Mouse (Mus musculus): ENCODE results near the gene 4931428F04Rik. TPM values are rescaled to one million over a fixed set of nuclear protein-coding genes. Genes with fewer than 3 reads are reported as not detected.
"Not testable (repeated sequence)": the region's sequence is repeated elsewhere in the genome, so short reads cannot be mapped to it uniquely, and the experiment has no call there.

Gene 4931428F04Rik
- polyA plus RNA-seq, 1 experiment from 2014 or later: 6.7 TPM

DNA sequence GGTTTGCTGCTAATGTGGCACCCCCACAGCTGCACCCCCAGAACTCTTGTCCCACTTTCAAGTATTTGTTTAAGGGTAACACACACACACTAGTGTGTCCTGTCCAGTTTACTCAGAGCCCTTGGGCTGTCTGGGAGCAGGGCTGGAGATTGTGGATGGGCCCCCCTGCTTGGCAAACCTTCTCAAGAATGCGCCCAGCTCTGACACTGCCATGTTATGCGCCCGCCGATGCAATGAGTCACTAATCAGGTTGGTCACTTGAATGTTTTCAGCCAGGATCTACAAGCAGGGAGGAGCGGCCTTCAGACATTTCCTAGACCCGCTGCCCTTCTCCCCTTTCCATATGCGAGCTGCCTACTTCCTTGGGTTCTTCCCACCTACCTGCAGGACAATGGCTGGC lies 2.8 kb upstream of the 4931428F04Rik start:
- Histone ChIP-seq H3K36me3 (ENCODE audit: control insufficient read depth, insufficient read depth) (no peaks in the 10 kb centered on the region), H3K27me3 (ENCODE audit: control insufficient read depth, insufficient read depth, low read length) (peaks cover 6% of the 10 kb centered on the region; the same call in 1 of the 2 replicates), H3K4me1 (ENCODE audit: control insufficient read depth, insufficient read depth, low read length) (peaks cover 22% of the 10 kb centered on the region), H3K9ac (ENCODE audit: low read length) (no peak overlapping the region), H3K4me2 (ENCODE audit: low read depth, low read length) (no peak overlapping the region), H3K9me3 (replicated peaks; ENCODE audit: control insufficient read depth, low read length) (no peaks in the 10 kb centered on the region), H3K27ac (ENCODE audit: low read length) (no peak overlapping the region), H3K4me3 (ENCODE audit: low read length) (no peak overlapping the region)
- ATAC-seq (replicated peaks; ENCODE audit: extremely low read depth, insufficient read depth, low FRiP score): no peak
- 65% methylated on average over 7 of the region's 7 CpGs for WGBS

GRCm38 (mm10) chr8:105291802-105292201 lies 2.1 kb upstream of the 4931428F04Rik start:
- H3K27me3 ChIP-seq (ENCODE audit: control insufficient read depth, insufficient read depth, low read length); H3K27ac ChIP-seq (ENCODE audit: low read length); H3K36me3 ChIP-seq (ENCODE audit: control insufficient read depth, insufficient read depth); H3K9me3 ChIP-seq (replicated peaks; ENCODE audit: control insufficient read depth, low read length); H3K4me3 ChIP-seq (ENCODE audit: low read length); H3K9ac ChIP-seq (ENCODE audit: low read length); H3K4me2 ChIP-seq (ENCODE audit: low read depth, low read length); ATAC-seq (replicated peaks; ENCODE audit: extremely low read depth, insufficient read depth, low FRiP score): not testable (repeated sequence)
- peaks cover 18% of the 10 kb centered on the region for H3K4me1 ChIP-seq (ENCODE audit: control insufficient read depth, insufficient read depth, low read length)
- 62% methylated on average over 3 of the region's 3 CpGs for WGBS

- not testable (repeated sequence) for ATAC-seq (replicated peaks; ENCODE audit: extremely low read depth, insufficient read depth, low FRiP score); H3K4me3 ChIP-seq (ENCODE audit: low read length); H3K27me3 ChIP-seq (ENCODE audit: control insufficient read depth, insufficient read depth, low read length); H3K9ac ChIP-seq (ENCODE audit: low read length); H3K4me2 ChIP-seq (ENCODE audit: low read depth, low read length); H3K9me3 ChIP-seq (replicated peaks; ENCODE audit: control insufficient read depth, low read length); H3K36me3 ChIP-seq (ENCODE audit: control insufficient read depth, insufficient read depth); H3K27ac ChIP-seq (ENCODE audit: low read length)
- H3K4me1 ChIP-seq (ENCODE audit: control insufficient read depth, insufficient read depth, low read length): peaks cover 14% of the 10 kb centered on the region
- WGBS: 76% methylated on average over 8 of the region's 8 CpGs
These were observed 1.7 kb upstream of the 4931428F04Rik start for GRCm38 (mm10) chr8:105291364-105291763.

- Histone ChIP-seq H3K4me3 (ENCODE audit: low read length) (peak overlapping the region; percentile 22), H3K4me2 (ENCODE audit: low read depth, low read length) (peak overlapping the region; percentile 89), H3K36me3 (ENCODE audit: control insufficient read depth, insufficient read depth) (no peaks in the 10 kb centered on the region), H3K4me1 (ENCODE audit: control insufficient read depth, insufficient read depth, low read length) (peaks cover 14% of the 10 kb centered on the region), H3K27me3 (ENCODE audit: control insufficient read depth, insufficient read depth, low read length) (peaks cover 6% of the 10 kb centered on the region; the same call in 1 of the 2 replicates), H3K9me3 (replicated peaks; ENCODE audit: control insufficient read depth, low read length) (no peaks in the 10 kb centered on the region), H3K27ac (ENCODE audit: low read length) (no peak overlapping the region), H3K9ac (ENCODE audit: low read length) (no peak overlapping the region)
- WGBS: 10% methylated on average over 31 of the region's 31 CpGs
- ATAC-seq (replicated peaks; ENCODE audit: extremely low read depth, insufficient read depth, low FRiP score): no peak
These were observed 1.1 kb upstream of the 4931428F04Rik start for GRCm38 (mm10) chr8:105290554-105291314.

DNA sequence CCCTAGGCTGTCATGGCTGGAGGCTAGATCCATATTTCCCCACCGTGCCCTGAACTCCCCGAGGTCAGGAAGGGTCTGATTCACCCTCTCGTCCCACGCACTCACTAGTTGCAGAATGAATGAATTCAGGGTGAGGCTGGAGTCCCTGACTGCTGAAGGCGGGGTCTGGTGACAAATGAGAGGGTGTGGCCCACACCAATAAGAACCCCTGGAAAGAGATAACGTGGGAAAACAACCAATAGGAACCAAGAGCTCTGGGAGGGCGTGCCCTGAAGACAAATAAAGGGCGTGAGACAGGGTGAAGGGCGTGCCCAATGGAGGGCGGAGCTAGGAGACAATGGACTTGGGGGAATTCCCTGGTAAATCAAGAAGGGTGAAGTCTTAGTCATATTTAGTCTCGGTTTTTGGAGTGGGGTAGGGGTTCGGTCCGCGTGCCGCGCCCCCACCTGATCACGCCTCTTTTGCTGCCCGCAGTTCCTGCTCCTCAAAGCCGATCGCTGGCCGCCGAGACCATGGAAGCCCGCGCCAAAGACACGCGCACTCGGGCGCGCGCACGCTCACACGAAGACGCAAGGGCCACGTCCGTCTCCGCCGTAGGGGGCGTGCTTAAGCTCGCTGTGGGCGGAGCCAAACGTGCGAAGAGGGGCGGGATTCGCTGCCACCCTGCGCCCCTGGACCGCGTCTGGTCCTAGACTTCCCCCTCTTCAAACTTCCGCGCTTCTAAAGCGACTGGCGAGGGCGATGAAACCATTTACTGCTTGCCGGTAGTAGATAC lies 519 bp downstream of the 4931428F04Rik start:
- Histone ChIP-seq H3K36me3 (ENCODE audit: control insufficient read depth, insufficient read depth) (no peaks in the 10 kb centered on the region), H3K9me3 (replicated peaks; ENCODE audit: control insufficient read depth, low read length) (no peaks in the 10 kb centered on the region), H3K4me3 (ENCODE audit: low read length) (peak overlapping the region; percentile 65), H3K9ac (ENCODE audit: low read length) (peak overlapping the region; percentile 76), H3K4me2 (ENCODE audit: low read depth, low read length) (peak overlapping the region; percentile 89), H3K27ac (ENCODE audit: low read length) (peak overlapping the region; percentile 80), H3K4me1 (ENCODE audit: control insufficient read depth, insufficient read depth, low read length) (peaks cover 14% of the 10 kb centered on the region), H3K27me3 (ENCODE audit: control insufficient read depth, insufficient read depth, low read length) (peaks cover 6% of the 10 kb centered on the region; the same call in 1 of the 2 replicates)
- WGBS: under 1% methylated on average over 53 of the region's 53 CpGs
- ATAC-seq (replicated peaks; ENCODE audit: extremely low read depth, insufficient read depth, low FRiP score): peak; percentile 88

DNA sequence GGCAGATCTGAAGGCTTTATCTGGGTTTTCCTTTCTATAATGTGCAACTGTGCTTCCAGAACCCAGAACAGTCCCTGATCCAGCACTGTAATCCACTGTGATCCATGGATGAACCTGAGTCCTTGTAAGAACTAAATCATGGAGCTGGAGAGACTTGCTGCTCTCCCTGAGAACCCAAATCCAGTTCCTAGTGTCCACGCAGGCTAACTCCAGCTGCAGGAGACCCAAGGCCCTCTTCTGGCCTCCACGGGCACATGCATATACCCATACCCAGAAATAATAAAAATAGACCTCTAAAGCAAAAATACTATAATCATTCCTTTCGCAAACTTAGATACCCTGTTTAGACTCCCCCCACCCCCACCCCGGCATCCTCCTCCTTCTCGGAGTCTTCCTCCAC lies 1.4 kb downstream of the 4931428F04Rik start:
- no peak overlapping the region for H3K9ac ChIP-seq (ENCODE audit: low read length)
- no peak overlapping the region; the same call in 1 of the 2 replicates for H3K4me2 ChIP-seq (ENCODE audit: low read depth, low read length)
- no peak for ATAC-seq (replicated peaks; ENCODE audit: extremely low read depth, insufficient read depth, low FRiP score)
- no peaks in the 10 kb centered on the region for H3K36me3 ChIP-seq (ENCODE audit: control insufficient read depth, insufficient read depth)
- no peaks in the 10 kb centered on the region for H3K9me3 ChIP-seq (replicated peaks; ENCODE audit: control insufficient read depth, low read length)
- H3K27me3 ChIP-seq (ENCODE audit: control insufficient read depth, insufficient read depth, low read length): peaks cover 6% of the 10 kb centered on the region; the same call in 1 of the 2 replicates
- H3K27ac ChIP-seq (ENCODE audit: low read length): no peak overlapping the region
- H3K4me1 ChIP-seq (ENCODE audit: control insufficient read depth, insufficient read depth, low read length): peaks cover 14% of the 10 kb centered on the region
- 87% methylated on average over 5 of the region's 5 CpGs for WGBS
- no peak overlapping the region for H3K4me3 ChIP-seq (ENCODE audit: low read length)

DNA sequence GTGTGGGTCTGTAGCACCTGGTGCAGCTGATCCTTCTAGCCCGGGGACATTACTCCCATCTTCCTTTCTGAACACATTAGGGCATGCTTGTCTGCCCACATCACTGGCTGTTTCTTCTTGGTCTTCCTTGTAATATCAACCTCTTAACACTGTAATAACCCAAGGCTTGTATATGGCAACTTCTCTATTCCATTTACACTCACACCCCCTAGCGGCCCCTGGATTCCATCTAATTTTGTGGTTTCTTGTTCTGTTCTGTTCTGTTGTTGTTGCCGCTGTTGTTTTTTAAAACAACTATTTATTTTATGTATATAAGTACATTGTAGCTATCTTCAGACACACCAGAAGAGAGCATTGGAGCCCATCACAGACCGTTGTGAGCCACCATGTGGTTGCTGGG lies 2.8 kb downstream of the 4931428F04Rik start:
- Histone ChIP-seq H3K4me2 (ENCODE audit: low read depth, low read length) (no peak overlapping the region), H3K4me3 (ENCODE audit: low read length) (no peak overlapping the region), H3K9ac (ENCODE audit: low read length) (no peak overlapping the region), H3K27ac (ENCODE audit: low read length) (no peak overlapping the region), H3K36me3 (ENCODE audit: control insufficient read depth, insufficient read depth) (no peaks in the 10 kb centered on the region), H3K4me1 (ENCODE audit: control insufficient read depth, insufficient read depth, low read length) (peaks cover 14% of the 10 kb centered on the region), H3K9me3 (replicated peaks; ENCODE audit: control insufficient read depth, low read length) (no peaks in the 10 kb centered on the region), H3K27me3 (ENCODE audit: control insufficient read depth, insufficient read depth, low read length) (peaks cover 6% of the 10 kb centered on the region; the same call in 1 of the 2 replicates)
- no peak for ATAC-seq (replicated peaks; ENCODE audit: extremely low read depth, insufficient read depth, low FRiP score)
- 86% methylated on average over 4 of the region's 4 CpGs for WGBS

DNA sequence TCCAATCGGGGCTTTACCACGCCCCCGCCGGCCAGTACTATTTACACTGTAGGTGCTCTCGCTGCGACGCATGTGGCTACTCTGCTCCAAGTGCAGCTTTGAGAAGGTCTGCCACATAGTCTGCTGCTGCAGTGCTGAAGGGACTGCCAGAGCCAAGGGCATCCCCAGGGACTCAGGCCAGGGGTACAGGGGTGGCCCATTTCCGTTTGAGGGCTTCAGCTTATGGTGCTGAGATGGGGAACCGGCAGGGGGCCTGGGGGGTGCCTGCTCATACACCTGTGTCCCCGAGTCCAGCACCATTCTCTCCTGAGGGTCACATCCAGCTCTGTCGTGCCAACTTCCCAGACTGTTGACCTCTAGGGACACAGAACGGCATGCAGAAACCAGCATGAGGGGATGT lies 4.2 kb downstream of the 4931428F04Rik start:
- peaks cover 11% of the 10 kb centered on the region for H3K4me1 ChIP-seq (ENCODE audit: control insufficient read depth, insufficient read depth, low read length)
- H3K27me3 ChIP-seq (ENCODE audit: control insufficient read depth, insufficient read depth, low read length): peaks cover 4% of the 10 kb centered on the region; the same call in 1 of the 2 replicates
- no peak overlapping the region for H3K4me2 ChIP-seq (ENCODE audit: low read depth, low read length)
- H3K9ac ChIP-seq (ENCODE audit: low read length): no peak overlapping the region
- 43% methylated on average over 12 of the region's 12 CpGs for WGBS
- H3K36me3 ChIP-seq (ENCODE audit: control insufficient read depth, insufficient read depth): no peaks in the 10 kb centered on the region
- H3K27ac ChIP-seq (ENCODE audit: low read length): no peak overlapping the region
- no peaks in the 10 kb centered on the region for H3K9me3 ChIP-seq (replicated peaks; ENCODE audit: control insufficient read depth, low read length)
- ATAC-seq (replicated peaks; ENCODE audit: extremely low read depth, insufficient read depth, low FRiP score): no peak
- H3K4me3 ChIP-seq (ENCODE audit: low read length): no peak overlapping the region

DNA sequence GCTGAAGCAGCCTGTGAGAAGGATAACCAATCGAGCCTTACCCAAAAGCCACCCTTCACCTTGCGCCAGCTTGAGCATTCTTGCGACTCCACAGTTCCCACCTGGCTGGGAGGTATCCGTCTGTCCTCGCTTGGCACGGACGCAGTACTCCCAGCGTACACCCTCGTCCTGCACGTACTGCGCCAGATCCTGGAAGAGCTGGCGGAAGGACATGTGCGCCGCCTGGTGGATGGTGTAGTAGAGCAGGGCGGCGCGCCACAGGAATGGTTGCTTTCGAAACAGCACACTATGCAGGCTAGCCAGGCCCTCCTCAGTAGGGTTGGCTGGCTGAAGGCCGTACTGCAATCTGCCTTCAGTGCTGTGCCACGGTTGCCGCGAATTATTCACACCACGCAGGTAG lies 6.6 kb downstream of the 4931428F04Rik start:
- H3K9ac ChIP-seq (ENCODE audit: low read length): no peak overlapping the region
- H3K27me3 ChIP-seq (ENCODE audit: control insufficient read depth, insufficient read depth, low read length): peaks cover 9% of the 10 kb centered on the region
- no peaks in the 10 kb centered on the region for H3K9me3 ChIP-seq (replicated peaks; ENCODE audit: control insufficient read depth, low read length)
- no peak overlapping the region for H3K4me3 ChIP-seq (ENCODE audit: low read length)
- WGBS: 23% methylated on average over 23 of the region's 23 CpGs
- ATAC-seq (replicated peaks; ENCODE audit: extremely low read depth, insufficient read depth, low FRiP score): peak; percentile 40
- H3K36me3 ChIP-seq (ENCODE audit: control insufficient read depth, insufficient read depth): no peaks in the 10 kb centered on the region
- no peak overlapping the region for H3K27ac ChIP-seq (ENCODE audit: low read length)
- H3K4me2 ChIP-seq (ENCODE audit: low read depth, low read length): no peak overlapping the region
- no peaks in the 10 kb centered on the region for H3K4me1 ChIP-seq (ENCODE audit: control insufficient read depth, insufficient read depth, low read length)
